Mouse (Mus musculus): ENCODE measurements around the gene Wipf3. TPM values are rescaled to one million over a fixed set of nuclear protein-coding genes. Genes with fewer than 3 reads are reported as not detected.
A peak's percentile ranks its signal among the peaks of the same experiment; 100 is the strongest.

Wipf3 gene
- total RNA-seq, 1 experiment from 2014 or later = 1.7 TPM

- DNase-seq = no peak
Measured at GRCm38 (mm10) chr6:54432806-54433545, 3.6 kb downstream of the Wipf3 start.

- no peak for DNase-seq
Measured at GRCm38 (mm10) chr6:54434171-54434570, 4.8 kb downstream of the Wipf3 start.

- DNase-seq = no peak
Measured at GRCm38 (mm10) chr6:54435663-54436062, 6.3 kb downstream of the Wipf3 start.

GRCm38 (mm10) chr6:54436286-54436685 is 6.9 kb downstream of the Wipf3 start:
- DNase-seq = no peak

GRCm38 (mm10) chr6:54438510-54438909 is 9.1 kb downstream of the Wipf3 start:
- DNase-seq = no peak

GRCm38 (mm10) chr6:54440658-54441057 is 11.3 kb downstream of the Wipf3 start:
- no peak for DNase-seq

- DNase-seq = no peak
Measured at GRCm38 (mm10) chr6:54443657-54444056, 14.3 kb downstream of the Wipf3 start.

- no peak for DNase-seq
Measured at GRCm38 (mm10) chr6:54444086-54444485, 14.7 kb downstream of the Wipf3 start.

GRCm38 (mm10) chr6:54445249-54445818 is 15.9 kb downstream of the Wipf3 start:
- no peak for DNase-seq

- DNase-seq = no peak
Measured at GRCm38 (mm10) chr6:54447353-54447752, 17.9 kb downstream of the Wipf3 start.

- no peak for DNase-seq
Measured at GRCm38 (mm10) chr6:54459661-54460060, 30.3 kb downstream of the Wipf3 start.

- DNase-seq = no peak
Measured at GRCm38 (mm10) chr6:54460172-54460914, 30.9 kb downstream of the Wipf3 start.

- peak; percentile 66 for DNase-seq
Measured at GRCm38 (mm10) chr6:54460915-54461671, 31.7 kb downstream of the Wipf3 start.

GRCm38 (mm10) chr6:54462766-54463165 is 33.4 kb downstream of the Wipf3 start:
- DNase-seq = peak; percentile 37

GRCm38 (mm10) chr6:54463701-54464458 is 34.5 kb downstream of the Wipf3 start:
- no peak for DNase-seq

- no peak for DNase-seq
Measured at GRCm38 (mm10) chr6:54464926-54465325, 35.5 kb downstream of the Wipf3 start.

- no peak for DNase-seq
Measured at GRCm38 (mm10) chr6:54467371-54467770, 38.0 kb downstream of the Wipf3 start.

- no peak for DNase-seq
Measured at GRCm38 (mm10) chr6:54471866-54472265, 42.5 kb downstream of the Wipf3 start.

- DNase-seq = peak; percentile 15
Measured at GRCm38 (mm10) chr6:54472846-54473715, 43.7 kb downstream of the Wipf3 start.

GRCm38 (mm10) chr6:54475926-54476667 is 46.7 kb downstream of the Wipf3 start:
- DNase-seq = no peak
